Mouse (Mus musculus) testis, adult 2 months (tissue): ENCODE data around the gene Anks6.
"Not testable (repeated sequence)": the region's sequence is repeated elsewhere in the genome, so short reads cannot be mapped to it uniquely, and the experiment has no call there.

Experiments
- CTCF ChIP-seq: fragments of 200-500 bp; IDR thresholded peaks from 2 replicates; pipeline ENCODE4 v1.5.1; 2012; ENCODE audit warnings: low read depth, mild to moderate bottlenecking, inconsistent platforms, low read length, moderate library complexity; ENCODE audit not compliant: control insufficient read depth, insufficient read depth, insufficient replicate concordance
- POLR2A ChIP-seq: fragments of 200-500 bp; IDR thresholded peaks from 2 replicates; pipeline ENCODE4 v1.6.1; 2012; ENCODE audit warnings: low read depth, mild to moderate bottlenecking, inconsistent platforms, low read length, moderate library complexity; ENCODE audit not compliant: control insufficient read depth

DNA sequence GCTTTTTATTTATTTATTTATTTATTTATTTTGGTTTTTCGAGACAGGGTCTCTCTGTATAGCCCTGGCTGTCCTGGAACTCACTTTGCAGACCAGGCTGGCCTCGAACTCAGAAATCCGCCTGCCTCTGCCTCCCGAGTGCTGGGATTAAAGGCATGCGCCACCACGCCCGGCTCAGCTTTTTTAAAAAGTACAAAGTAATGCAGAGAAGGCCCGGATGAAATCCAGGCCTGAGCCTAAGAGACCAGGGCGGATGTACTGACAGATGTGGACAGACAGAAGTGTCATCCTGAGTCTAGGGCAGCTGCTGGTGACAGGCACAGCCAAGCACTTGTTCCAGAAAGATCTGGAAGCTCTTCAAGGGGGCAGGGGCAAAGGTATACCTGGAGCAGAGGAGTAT is 2.1 kb downstream of the Anks6 start:
- TF ChIP-seq CTCF, POLR2A: not testable (repeated sequence)
